Mouse (Mus musculus) MEL (cell line): ENCODE measurements at regions not wholly inside any gene's neighbourhood (a gene's known extent, or its start where the extent isn't known, plus 50 kb on each side); places are given as distances from the start of the nearest gene placed in this dataset.

Experiments used
- DNase-seq: peaks from one replicate; pipeline ENCODE4 v3.0.0; 2011; ENCODE audit warnings: low read depth, low spot score
- H3K27ac ChIP-seq: 2 replicates; pipeline ENCODE4 v1.5.1; 2012; ENCODE audit warnings: low read depth, mild to moderate bottlenecking, control low read depth, low read length, moderate library complexity; ENCODE audit not compliant: control insufficient read depth
- H3K27me3 ChIP-seq, 2 experiments: fragments of 150-350 bp in 1 of 2; sonication (generic) in 1 of 2; 2 replicates each; pipeline ENCODE4 v1.6.1; 2012; ENCODE audit warnings: low read length in 2 of 2, mild to moderate bottlenecking in 2 of 2, improper control_type of control experiment in 1 of 2, moderate library complexity in 1 of 2; ENCODE audit not compliant: insufficient read depth in 2 of 2, control insufficient read depth in 1 of 2
- H3K36me3 ChIP-seq, 2 experiments: 2 replicates each; pipeline ENCODE4 v1.6.1; 2012 to 2014; ENCODE audit warnings: low read length in 2 of 2, improper control_type of control experiment in 1 of 2, inconsistent platforms in 1 of 2, mild to moderate bottlenecking in 1 of 2; ENCODE audit not compliant: insufficient read depth in 2 of 2, control insufficient read depth in 1 of 2
- H3K4me1 ChIP-seq, 2 experiments: fragments of 150-350 bp in 1 of 2; sonication (generic) in 1 of 2; 2 replicates each; pipeline ENCODE4 v1.6.1; 2012; ENCODE audit warnings: low read length in 2 of 2, improper control_type of control experiment in 1 of 2, mild to moderate bottlenecking in 1 of 2; ENCODE audit not compliant: insufficient read depth in 2 of 2, control insufficient read depth in 1 of 2
- H3K4me3 ChIP-seq, 2 experiments: fragments of 150-350 bp in 1 of 2; sonication (generic) in 1 of 2; 2 replicates each; pipeline ENCODE4 v1.5.1; 2012; ENCODE audit warnings: low read depth in 2 of 2, low read length in 2 of 2, mild to moderate bottlenecking in 2 of 2, moderate library complexity in 2 of 2, control low read depth in 1 of 2, improper control_type of control experiment in 1 of 2; ENCODE audit not compliant: control insufficient read depth in 1 of 2, insufficient read depth in 1 of 2
- H3K79me2 ChIP-seq: 2 replicates; pipeline ENCODE4 v1.6.1; 2012; ENCODE audit warnings: mild to moderate bottlenecking, low read length, moderate library complexity; ENCODE audit not compliant: control insufficient read depth, poor library complexity, insufficient read depth
- H3K9ac ChIP-seq: 2 replicates; pipeline ENCODE4 v1.6.1; 2012; ENCODE audit warnings: low read depth, mild to moderate bottlenecking, control low read depth, low read length, moderate library complexity; ENCODE audit not compliant: control insufficient read depth, poor library complexity, severe bottlenecking
- H3K9me3 ChIP-seq: fragments of 150-350 bp; sonication (generic); replicated peaks from 2 replicates; pipeline ENCODE4 v1.6.1; 2012; ENCODE audit warnings: mild to moderate bottlenecking, low read length, improper control_type of control experiment, moderate library complexity; ENCODE audit not compliant: insufficient read depth
- BHLHE40 ChIP-seq: IDR thresholded peaks from 2 replicates; pipeline ENCODE4 v1.6.1; 2012; ENCODE audit warnings: low read depth, mild to moderate bottlenecking, inconsistent platforms, low read length, improper control_type of control experiment, borderline replicate concordance
- CHD1 ChIP-seq: IDR thresholded peaks from 2 replicates; pipeline ENCODE4 v1.6.1; 2012; ENCODE audit warnings: low read depth, mild to moderate bottlenecking, inconsistent platforms, low read length, improper control_type of control experiment
- E2F4 ChIP-seq: IDR thresholded peaks from 2 replicates; pipeline ENCODE4 v1.6.1; 2011; ENCODE audit warnings: low read depth, low read length, improper control_type of control experiment, borderline replicate concordance
- EP300 ChIP-seq, 2 experiments: IDR thresholded peaks; 2 replicates each; pipeline ENCODE4 v1.6.1; 2011; ENCODE audit warnings: improper control_type of control experiment in 2 of 2, low read length in 2 of 2, low read depth in 1 of 2, mild to moderate bottlenecking in 1 of 2
- HCFC1 ChIP-seq: IDR thresholded peaks from 2 replicates; pipeline ENCODE4 v1.6.1; 2012; ENCODE audit warnings: low read depth, mild to moderate bottlenecking, inconsistent platforms, low read length, improper control_type of control experiment, moderate library complexity
- MAFK ChIP-seq: IDR thresholded peaks from 2 replicates; pipeline ENCODE4 v1.6.1; 2011; ENCODE audit warnings: low read depth, mild to moderate bottlenecking, low read length, improper control_type of control experiment, borderline replicate concordance
- MAX ChIP-seq: IDR thresholded peaks from 2 replicates; pipeline ENCODE4 v1.6.1; 2011; ENCODE audit warnings: low read length, improper control_type of control experiment
- MAZ ChIP-seq: IDR thresholded peaks from 2 replicates; pipeline ENCODE4 v1.6.1; 2012; ENCODE audit warnings: low read depth, mild to moderate bottlenecking, inconsistent platforms, low read length, improper control_type of control experiment
- MXI1 ChIP-seq: IDR thresholded peaks from 2 replicates; pipeline ENCODE4 v1.6.1; 2011; ENCODE audit warnings: mild to moderate bottlenecking, low read depth, low read length, improper control_type of control experiment
- MYC ChIP-seq: IDR thresholded peaks from 2 replicates; pipeline ENCODE4 v1.6.1; 2011; ENCODE audit warnings: low read depth, mild to moderate bottlenecking, low read length, improper control_type of control experiment, moderate library complexity
- NELFE ChIP-seq: IDR thresholded peaks from 2 replicates; pipeline ENCODE4 v1.6.1; 2011; ENCODE audit warnings: low read depth, low read length, improper control_type of control experiment
- POLR2AphosphoS2 ChIP-seq: IDR thresholded peaks from 2 replicates; pipeline ENCODE4 v1.6.1; 2011; ENCODE audit warnings: low read length, improper control_type of control experiment
- POLR2AphosphoS5 ChIP-seq: IDR thresholded peaks from 2 replicates; pipeline ENCODE4 v1.6.1; 2012; ENCODE audit warnings: low read depth, borderline replicate concordance, mild to moderate bottlenecking, inconsistent platforms, low read length, moderate library complexity, mixed read lengths
- RAD21 ChIP-seq: IDR thresholded peaks from 2 replicates; pipeline ENCODE4 v1.6.1; 2011; ENCODE audit warnings: mild to moderate bottlenecking, low read depth, low read length, improper control_type of control experiment
- SIN3A ChIP-seq: IDR thresholded peaks from 2 replicates; pipeline ENCODE4 v1.6.1; 2012; ENCODE audit warnings: low read length, improper control_type of control experiment, inconsistent platforms
- SMC3 ChIP-seq: IDR thresholded peaks from 2 replicates; pipeline ENCODE4 v1.6.1; 2011; ENCODE audit warnings: low read depth, low read length, improper control_type of control experiment
- TAL1 ChIP-seq: IDR thresholded peaks from 2 replicates; pipeline ENCODE4 v1.6.1; 2012; ENCODE audit warnings: mild to moderate bottlenecking, inconsistent platforms, low read length, moderate library complexity, mixed read lengths
- TCF12 ChIP-seq: IDR thresholded peaks from 2 replicates; pipeline ENCODE4 v1.6.1; 2014; ENCODE audit warnings: low read depth, mild to moderate bottlenecking, inconsistent platforms, low read length, improper control_type of control experiment, moderate library complexity
- USF1 ChIP-seq: IDR thresholded peaks from 2 replicates; pipeline ENCODE4 v1.6.1; 2014; ENCODE audit warnings: low read depth, mild to moderate bottlenecking, inconsistent platforms, low read length, improper control_type of control experiment, moderate library complexity
- USF2 ChIP-seq, 2 experiments: IDR thresholded peaks; 2 replicates each; pipeline ENCODE4 v1.6.1; 2011 to 2012; ENCODE audit warnings: improper control_type of control experiment in 2 of 2, low read length in 2 of 2, borderline replicate concordance in 1 of 2, inconsistent platforms in 1 of 2, low read depth in 1 of 2, mild to moderate bottlenecking in 1 of 2; ENCODE audit not compliant: insufficient read depth in 1 of 2
- ZC3H11A ChIP-seq: IDR thresholded peaks from 2 replicates; pipeline ENCODE4 v1.6.1; 2012; ENCODE audit warnings: low read depth, mild to moderate bottlenecking, inconsistent platforms, low read length, improper control_type of control experiment
- ZMIZ1 ChIP-seq: IDR thresholded peaks from 2 replicates; pipeline ENCODE4 v1.6.1; 2012; ENCODE audit warnings: low read depth, mild to moderate bottlenecking, inconsistent platforms, low read length, improper control_type of control experiment, moderate library complexity
- ZNF384 ChIP-seq: IDR thresholded peaks from 2 replicates; pipeline ENCODE4 v1.6.1; 2012; ENCODE audit warnings: low read depth, mild to moderate bottlenecking, inconsistent platforms, low read length, improper control_type of control experiment

DNA sequence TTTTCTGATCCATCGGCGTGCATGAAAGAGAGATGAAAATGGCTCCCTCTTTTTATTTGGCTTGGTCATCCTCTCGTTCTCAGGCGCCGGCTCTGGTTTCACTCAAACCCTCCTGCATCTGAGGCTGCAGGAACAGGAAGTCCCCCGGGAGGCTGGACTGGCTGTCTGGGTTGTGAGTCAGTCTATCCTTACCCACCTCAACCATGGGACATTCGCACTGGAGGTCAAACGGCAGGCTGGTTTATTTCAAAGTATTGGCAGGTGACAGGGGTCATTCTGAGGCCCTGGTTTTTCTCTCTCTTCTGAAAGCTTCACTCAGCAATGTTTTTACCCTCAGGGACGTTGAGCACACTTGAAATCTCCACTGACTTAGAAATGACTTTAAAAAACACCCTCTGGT, 253.7 kb downstream of the Prex1 start:
- TF ChIP-seq POLR2AphosphoS2, result no peak
- TF ChIP-seq ZNF384, result no peak
- TF ChIP-seq SIN3A, result no peak
- no peak for TF ChIP-seq MXI1
- no peak for TF ChIP-seq POLR2AphosphoS5
- no peak for TF ChIP-seq EP300 (IDR thresholded peaks at IDR 0.05; ENCODE audit: low read depth in 1 of 2, low read length in 2 of 2)
- TF ChIP-seq E2F4, result no peak
- TF ChIP-seq TAL1, result no peak
- TF ChIP-seq MAFK, result no peak
- TF ChIP-seq CHD1, result no peak
- no peak for TF ChIP-seq BHLHE40
- no peak for TF ChIP-seq MAZ
- TF ChIP-seq MAX, result no peak
- no peak for TF ChIP-seq SMC3
- no peak for TF ChIP-seq NELFE
- no peak for TF ChIP-seq USF2 (IDR thresholded peaks at IDR 0.05; ENCODE audit: borderline replicate concordance in 1 of 2, insufficient read depth in 1 of 2, low read depth in 1 of 2, low read length in 2 of 2)
- H3K27ac ChIP-seq, result no peak overlapping the region
- H3K9me3 ChIP-seq, result no peaks in the 10 kb centered on the region
- no peaks in the 10 kb centered on the region for H3K27me3 ChIP-seq
- H3K36me3 ChIP-seq, result no peaks in the 10 kb centered on the region
- H3K4me3 ChIP-seq, result no peak overlapping the region
- H3K4me1 ChIP-seq, result no peaks in the 10 kb centered on the region
- DNase-seq, result no peak
- no peaks in the 10 kb centered on the region for H3K79me2 ChIP-seq
- no peak overlapping the region for H3K9ac ChIP-seq

DNA sequence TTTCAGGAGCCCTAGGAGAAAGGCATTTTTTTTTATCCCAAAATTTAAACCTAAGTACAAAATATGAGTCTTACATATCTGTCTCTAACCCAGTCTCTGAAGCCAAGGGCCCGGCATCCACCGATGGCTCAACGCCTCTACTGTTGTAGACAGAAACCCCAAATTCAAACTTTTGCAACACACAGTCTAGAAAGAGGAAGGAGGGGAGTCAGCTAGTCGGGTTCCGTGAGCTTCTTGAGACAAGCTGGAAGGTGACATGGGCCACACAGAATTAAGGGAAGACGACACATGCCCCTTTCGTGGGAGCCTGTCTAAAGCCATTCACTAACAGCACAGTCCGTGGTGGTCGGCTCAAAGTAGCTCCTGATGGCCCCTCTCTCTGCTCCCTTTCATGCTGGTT, 254.7 kb downstream of the Prex1 start:
- H3K9me3 ChIP-seq, result no peaks in the 10 kb centered on the region
- H3K79me2 ChIP-seq, result no peaks in the 10 kb centered on the region
- H3K4me3 ChIP-seq, result no peak overlapping the region
- no peaks in the 10 kb centered on the region for H3K4me1 ChIP-seq
- no peak overlapping the region for H3K27ac ChIP-seq
- no peaks in the 10 kb centered on the region for H3K27me3 ChIP-seq
- H3K36me3 ChIP-seq, result no peaks in the 10 kb centered on the region
- no peak overlapping the region for H3K9ac ChIP-seq
- TF ChIP-seq ZMIZ1 (no peak), POLR2AphosphoS2 (no peak), ZC3H11A (no peak), RAD21 (no peak), MYC (no peak), USF1 (no peak), HCFC1 (no peak), TCF12 (no peak), SMC3 (no peak)
- no peak for DNase-seq
